Mouse (Mus musculus) cerebellum, postnatal 36 days (tissue): ENCODE data around the gene Klrc2.
"Not testable (repeated sequence)": the region's sequence is repeated elsewhere in the genome, so short reads cannot be mapped to it uniquely, and the experiment has no call there.

Source experiments
- DNase-seq, 2 experiments: peaks; one replicate each; pipeline ENCODE4 v3.0.0; 2021 to 2022; ENCODE audit warnings: mixed read lengths in 2 of 2

The Klrc2 gene

DNA sequence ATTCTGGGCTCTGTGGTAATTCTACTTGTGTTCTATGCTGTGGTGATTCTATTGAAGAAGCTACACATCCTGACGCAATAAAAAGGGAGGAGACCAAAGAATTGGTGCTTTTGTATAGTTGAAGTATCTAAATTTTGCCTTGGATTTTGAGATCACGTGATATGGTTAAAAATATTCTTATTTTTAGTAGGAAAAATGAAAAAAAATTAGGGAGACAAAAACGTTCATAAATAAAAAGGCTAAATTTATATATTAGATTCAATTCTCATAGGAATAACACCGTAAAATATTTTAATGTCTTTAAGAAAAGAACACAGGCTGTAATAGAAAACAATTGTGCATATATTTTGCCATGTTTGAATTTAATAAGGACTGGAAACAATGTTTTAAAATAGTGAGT is at the start of gene Klrc2:
TSS of gene Klrc2 (minus strand) at position 101 of the 400 bp plus-strand sequence.
- DNase-seq, result not testable (repeated sequence)

DNA sequence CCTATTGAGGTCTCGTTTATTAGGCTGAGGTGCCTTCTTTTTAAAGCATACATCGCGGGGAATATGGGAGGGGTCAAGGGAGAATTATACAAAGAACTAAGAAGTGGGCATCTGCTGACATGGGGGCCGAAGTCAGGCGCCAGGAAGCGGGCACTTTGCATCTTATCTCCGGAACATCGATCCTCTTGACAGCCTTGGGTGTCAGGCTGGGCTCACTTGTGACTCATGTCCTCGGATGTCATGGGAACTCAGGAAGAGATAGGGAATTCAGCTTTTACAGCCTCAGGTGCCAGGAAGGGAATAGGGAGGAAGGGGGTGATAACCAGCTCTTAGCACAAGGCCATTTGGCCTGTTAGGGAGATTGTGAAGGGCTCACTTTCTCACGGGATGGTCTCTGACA is 30.9 kb upstream of the Klrc2 start:
- not testable (repeated sequence) for DNase-seq

DNA sequence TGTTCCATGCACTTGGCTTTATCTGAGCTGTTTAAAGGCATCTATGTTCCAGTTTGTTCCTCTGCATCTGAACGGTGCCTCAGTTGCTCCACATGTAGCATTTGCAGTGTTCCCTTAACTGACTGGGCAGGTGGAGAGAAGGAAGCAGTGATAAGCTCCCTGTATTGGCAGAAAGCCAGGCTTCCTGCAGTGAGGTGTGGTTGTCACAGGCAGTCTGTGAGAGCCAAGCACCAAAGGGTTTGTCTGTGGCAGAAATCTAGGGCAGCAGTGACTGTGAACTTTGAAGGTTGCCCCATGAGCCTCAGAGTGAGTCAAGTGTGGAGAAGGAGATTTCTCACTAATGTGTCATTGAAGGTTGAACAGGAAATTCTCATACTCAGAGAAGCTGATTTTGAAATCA is 19.9 kb upstream of the Klrc2 start:
- no peak for DNase-seq

DNA sequence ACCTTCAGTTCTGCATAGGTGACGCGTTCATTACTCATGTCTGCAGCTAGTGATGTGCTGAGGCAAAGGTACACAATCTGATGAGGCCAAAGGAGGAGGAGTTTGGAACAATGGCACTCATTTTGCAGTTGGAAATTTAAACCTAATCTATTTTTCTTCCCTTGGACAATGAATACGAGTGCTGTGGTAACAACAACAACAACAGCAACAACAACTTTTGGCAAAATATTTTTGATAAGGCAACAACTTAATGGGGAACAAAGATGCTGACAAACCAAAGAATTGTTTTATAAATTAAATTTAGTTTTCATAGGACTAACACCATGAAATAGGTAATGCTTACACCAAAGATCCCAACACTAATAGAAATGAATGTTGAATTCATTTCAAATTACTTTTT is 18.4 kb upstream of the Klrc2 start, which contains the start of gene Klrc1:
TSS of gene Klrc1 (minus strand) at position 101 of the 400 bp plus-strand sequence.
- DNase-seq, result no peak

DNA sequence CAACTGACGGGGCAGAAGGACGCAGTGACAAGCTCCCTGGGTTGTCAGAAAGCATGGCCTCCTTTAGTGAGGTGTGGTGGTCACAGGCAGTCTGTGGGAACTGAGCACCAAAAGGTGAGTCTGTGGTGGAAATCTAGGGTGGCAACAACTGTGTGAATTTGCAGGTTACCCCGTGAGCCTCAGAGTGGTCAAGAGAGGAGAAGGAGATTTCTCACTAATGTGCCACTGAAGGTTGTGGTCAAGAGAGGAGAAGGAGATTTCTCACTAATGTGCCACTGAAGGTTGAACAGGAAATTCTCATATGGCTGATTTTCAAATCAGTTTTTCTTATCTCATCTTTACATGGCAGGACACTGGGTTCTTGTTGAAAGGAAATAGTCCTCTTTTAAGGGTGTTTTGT is 812 bp upstream of the Klrc2 start:
- DNase-seq, result not testable (repeated sequence)

DNA sequence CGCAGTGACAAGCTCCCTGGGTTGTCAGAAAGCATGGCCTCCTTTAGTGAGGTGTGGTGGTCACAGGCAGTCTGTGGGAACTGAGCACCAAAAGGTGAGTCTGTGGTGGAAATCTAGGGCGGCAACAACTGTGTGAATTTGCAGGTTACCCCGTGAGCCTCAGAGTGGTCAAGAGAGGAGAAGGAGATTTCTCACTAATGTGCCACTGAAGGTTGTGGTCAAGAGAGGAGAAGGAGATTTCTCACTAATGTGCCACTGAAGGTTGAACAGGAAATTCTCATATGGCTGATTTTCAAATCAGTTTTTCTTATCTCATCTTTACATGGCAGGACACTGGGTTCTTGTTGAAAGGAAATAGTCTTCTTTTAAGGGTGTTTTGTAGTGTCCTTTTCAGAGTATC is 16.4 kb downstream of the Klrc2 start:
- not testable (repeated sequence) for DNase-seq

DNA sequence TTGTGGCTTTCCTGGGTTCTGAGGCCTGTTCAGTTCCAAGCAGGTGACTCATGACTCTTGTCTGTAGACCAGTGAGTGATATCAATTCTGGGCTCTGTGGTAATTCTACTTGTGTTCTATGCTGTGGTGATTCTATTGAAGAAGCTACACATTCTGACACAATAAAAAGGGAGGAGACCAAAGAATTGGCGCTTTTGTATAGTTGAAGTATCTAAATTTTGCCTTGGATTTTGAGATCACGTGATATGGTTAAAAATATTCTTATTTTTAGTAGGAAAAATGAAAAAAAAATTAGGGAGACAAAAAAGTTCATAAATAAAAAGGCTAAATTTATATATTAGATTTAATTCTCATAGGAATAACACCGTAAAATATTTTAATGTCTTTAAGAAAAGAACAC is 17.3 kb downstream of the Klrc2 start, which contains the start of gene Klrc3:
TSS of gene Klrc3 (minus strand) at position 101 of the 400 bp plus-strand sequence.
- DNase-seq, result not testable (repeated sequence)

DNA sequence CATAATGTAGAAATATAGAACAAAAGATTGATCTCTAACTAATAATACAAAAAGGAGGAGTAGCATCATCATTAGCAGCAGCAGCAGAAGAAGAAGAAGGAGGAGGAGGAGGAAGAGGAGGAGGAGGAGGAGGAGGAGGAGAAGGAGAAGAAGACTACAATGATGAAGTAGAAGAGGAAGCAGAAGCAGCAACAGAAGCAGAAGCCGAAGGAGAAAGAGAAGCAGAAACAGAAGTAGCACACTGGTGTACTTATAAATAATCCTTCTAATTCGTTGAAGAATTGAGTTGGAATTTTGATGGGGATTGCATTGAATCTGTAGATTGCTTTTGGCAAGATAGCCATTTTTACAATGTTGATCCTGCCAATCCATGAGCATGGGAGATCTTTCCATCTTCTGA is 29.4 kb downstream of the Klrc2 start:
- not testable (repeated sequence) for DNase-seq

DNA sequence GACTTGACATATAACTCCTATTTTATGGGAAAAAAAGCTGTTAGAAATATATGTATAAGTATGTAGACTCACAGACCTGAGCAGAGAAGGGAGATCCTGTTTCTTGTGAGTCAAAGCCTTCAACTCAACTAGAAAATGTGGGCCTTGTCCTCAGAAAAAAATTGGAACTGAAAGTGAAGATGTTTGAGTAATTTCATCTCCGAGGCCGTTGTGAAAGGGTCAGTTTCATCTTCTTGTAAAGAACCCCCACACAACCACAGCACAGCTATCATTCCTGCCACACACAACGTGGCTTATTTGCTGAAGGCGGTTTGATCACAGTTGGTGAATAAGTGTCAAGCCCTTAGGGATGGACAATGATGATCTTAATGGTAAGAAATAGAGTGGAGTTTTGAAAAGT is 36.8 kb downstream of the Klrc2 start, which contains the start of gene Klrk1:
TSS of gene Klrk1 (minus strand) at position 130 of the 400 bp plus-strand sequence.
- DNase-seq, result no peak

DNA sequence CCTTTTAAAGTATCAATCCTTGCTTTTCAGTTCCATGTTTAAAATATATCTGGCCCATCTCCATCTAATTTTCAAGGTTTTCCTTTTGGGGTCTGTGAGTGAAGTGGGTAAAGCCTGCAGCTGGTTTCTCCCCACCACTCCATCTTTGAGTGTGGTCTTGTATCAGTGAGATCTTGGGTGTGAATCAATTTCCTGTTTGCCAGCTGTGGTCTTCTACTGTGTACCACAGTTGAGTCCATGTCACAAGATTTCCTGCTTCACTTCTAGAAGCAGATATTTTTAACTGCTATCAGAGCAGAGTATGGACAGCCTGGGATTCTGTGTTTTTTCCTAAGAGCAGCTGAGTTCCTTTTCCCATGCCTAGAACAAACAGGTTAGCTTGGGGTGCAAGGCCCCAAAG is 52.1 kb downstream of the Klrc2 start:
- DNase-seq, result no peak
